Mouse (Mus musculus) adrenal gland (tissue): ENCODE measurements around the gene Rpl3l.
"Not testable (repeated sequence)": the region's sequence is repeated elsewhere in the genome, so short reads cannot be mapped to it uniquely, and the experiment has no call there.

Experiments used
- intact Hi-C: fragments of 180-260 bp; cut with DNase I; formaldehyde crosslinking; loops from one replicate; pipeline ENCODE4 v1.15.1; 2025

Gene Rpl3l

DNA sequence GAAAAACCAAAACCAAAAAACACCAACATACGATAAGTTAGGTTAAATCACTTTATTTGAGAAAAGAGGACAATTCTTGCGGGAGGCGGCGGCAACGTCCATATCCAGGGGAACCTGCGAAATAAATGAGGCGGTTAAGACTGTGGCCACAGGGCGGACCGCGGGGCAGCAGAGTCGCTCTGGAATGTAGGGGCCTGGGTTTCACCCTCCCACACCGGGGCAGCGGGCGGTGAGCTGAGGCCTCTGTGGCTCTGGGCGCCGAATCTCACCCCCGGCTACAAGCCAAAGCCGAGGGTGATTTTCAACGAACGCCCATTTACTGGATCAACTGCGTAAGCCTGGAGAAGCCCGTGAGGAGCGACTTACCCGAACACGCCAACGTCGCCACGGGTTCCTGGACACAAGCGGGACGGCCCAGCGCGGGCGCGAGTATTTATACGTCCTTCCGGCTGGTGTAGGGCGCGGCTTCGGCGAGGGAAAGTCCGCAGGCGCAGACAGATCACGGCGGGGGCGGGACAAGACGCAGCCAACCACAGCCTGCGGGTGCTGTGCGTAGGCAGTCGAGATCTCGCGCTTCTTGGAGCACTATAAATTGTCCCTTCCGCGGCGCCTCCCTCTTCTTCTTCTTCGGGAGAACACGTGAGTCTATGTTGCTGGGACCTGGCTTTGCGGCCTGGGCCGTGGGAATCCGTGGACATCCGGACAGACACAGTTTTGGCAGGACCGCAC lies 8.0 kb upstream of the Rpl3l start:
- intact Hi-C loops = no loop called here

DNA sequence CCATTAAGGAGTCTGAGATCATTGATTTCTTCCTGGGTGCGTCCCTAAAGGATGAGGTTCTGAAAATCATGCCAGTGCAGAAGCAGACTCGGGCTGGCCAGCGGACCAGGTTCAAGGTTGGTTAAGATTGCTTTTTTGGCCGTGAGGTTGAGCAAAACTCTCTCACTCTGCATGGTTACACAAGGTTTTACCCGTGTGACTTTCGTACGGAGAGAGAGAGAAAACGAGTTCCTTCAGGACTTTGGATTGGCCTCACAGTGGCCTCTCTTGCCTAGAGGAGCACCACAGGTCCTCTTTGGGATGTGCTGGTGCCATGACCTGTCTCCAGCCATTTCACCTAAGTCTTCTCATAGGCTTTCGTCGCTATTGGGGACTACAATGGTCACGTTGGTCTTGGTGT lies 7.0 kb upstream of the Rpl3l start:
- intact Hi-C loops = not testable (repeated sequence)

DNA sequence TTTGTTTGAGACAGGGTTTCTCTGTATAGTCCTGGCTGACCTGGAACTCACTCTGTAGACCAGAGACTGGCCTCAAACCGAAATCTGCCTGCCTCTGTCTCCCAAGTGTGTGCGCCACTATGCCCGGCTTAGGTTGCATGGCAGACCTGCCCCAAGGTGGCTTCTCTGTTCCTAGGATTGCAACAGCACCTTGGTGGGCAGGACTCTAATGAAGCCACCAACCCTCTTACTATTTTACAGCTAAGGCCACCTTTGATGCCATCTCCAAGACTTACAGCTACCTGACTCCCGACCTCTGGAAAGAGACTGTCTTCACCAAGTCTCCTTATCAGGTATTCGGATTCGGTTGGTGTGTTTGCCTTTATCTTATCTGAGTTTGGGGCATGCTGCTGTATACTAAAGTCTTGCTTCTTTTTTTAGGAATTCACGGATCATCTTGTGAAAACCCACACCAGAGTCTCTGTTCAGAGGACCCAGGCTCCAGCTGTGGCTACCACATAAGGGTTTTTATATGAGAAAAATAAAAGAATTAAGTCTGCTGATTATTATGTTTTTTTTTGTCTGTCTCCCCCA lies 6.2 kb upstream of the Rpl3l start:
- intact Hi-C loops = not testable (repeated sequence)

DNA sequence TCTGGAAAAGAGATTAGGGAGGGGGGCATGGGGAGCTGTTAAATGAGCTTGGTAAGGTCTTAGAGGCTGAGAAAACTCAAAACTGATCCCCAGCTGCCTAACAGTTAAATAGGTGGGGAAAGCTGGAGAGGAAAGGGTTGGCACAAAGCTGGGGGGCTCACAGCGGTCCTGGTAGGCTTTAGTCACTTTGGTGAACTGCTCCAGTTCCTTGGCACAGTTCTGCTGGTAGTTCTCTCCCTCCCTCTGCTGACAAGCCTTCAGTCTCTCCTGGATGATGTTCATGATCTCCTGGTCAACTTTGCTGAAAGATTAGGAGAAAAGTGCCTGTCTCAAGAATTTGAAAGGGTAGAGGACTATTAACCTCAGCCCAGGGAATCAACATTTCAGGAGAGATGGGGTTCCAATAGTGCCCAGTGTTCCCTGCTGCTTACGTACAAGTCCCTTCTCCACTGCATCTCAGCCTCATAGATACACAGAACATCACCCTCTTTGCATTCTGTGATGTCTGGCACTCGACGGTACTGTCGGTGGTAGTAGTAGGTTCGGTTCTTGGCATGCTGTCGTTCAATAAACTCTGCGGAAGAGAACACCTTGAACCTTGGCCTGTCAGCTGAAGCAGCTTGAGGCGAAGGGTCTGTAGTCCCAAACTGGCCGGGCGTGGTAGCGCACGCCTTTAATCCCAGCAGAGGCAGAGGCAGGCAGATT lies 5.2 kb upstream of the Rpl3l start:
- intact Hi-C loops = no loop called here

DNA sequence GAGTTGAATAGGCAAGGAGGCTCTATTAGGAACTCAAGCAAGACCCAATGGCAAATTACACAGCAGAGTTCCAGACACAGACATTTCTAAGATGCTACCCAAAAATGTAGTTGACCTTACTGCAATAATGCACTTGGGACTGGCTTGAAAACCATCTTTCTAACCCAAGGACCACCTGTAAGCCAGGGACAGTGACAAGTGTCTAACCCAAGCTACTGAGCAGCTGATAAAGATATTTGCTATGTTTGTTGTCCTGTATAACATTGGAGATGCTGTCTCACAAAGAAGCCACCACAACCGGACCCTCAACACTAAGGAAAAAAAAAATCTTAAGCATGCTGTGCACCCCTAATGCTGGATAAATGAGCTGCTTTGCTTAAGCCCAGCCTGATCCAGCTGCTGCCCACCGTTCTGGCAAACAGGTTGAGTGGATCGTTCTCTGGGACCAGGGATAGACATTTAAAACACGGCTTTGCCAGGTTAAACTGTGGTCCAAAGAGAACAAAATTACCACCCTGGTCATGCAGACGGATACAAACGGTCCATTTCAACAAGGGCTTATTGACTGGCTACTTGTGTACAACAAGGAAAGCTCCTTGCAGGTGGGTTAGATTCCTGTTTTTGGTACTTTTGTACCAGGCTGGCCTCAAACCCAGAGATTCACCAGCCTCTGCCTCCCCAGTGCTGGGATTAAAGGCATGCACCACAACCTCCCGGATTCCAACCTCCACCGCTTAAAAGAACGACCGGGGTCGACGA lies 4.3 kb upstream of the Rpl3l start:
- intact Hi-C loops = no loop called here

DNA sequence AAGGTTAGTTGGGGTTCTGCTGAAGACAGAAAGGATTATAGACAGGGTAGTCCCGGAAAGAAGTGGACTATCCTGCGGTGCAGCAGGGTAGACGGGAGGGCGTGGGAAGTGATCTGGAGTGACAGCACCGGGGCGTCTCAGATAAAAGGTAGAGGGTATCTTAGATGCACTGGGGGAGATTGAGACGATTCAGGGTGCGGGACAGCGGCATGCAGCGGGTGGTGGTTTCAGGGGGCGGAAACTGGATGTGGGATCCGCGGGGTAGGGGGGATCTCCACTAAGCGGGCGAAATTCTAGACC lies 3.8 kb upstream of the Rpl3l start:
- intact Hi-C loops = no loop called here

DNA sequence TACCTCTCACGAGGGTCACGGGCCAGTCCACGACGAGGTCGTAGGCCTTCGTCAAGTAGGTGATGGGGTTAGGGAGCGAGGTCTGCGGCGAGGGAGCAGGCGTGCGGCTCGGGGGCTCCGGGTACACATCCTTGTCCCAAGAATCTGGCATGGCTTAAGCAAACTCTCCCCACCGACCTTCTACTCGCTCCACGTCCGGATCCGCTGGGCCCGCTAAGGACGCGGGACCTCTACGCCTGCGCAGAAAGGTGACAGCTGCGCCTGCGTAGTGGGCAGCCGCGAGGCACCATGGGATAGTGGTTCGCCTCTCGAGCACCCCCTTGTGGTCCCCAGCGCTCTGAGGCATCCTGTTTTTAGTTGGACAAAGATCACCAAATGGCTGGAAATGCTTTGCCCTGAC lies 3.4 kb upstream of the Rpl3l start, which contains the start of gene Ndufb10:
Ndufb10 (minus strand) TSS at position 295 of the 400 bp plus-strand sequence.
- intact Hi-C loops = no loop called here

DNA sequence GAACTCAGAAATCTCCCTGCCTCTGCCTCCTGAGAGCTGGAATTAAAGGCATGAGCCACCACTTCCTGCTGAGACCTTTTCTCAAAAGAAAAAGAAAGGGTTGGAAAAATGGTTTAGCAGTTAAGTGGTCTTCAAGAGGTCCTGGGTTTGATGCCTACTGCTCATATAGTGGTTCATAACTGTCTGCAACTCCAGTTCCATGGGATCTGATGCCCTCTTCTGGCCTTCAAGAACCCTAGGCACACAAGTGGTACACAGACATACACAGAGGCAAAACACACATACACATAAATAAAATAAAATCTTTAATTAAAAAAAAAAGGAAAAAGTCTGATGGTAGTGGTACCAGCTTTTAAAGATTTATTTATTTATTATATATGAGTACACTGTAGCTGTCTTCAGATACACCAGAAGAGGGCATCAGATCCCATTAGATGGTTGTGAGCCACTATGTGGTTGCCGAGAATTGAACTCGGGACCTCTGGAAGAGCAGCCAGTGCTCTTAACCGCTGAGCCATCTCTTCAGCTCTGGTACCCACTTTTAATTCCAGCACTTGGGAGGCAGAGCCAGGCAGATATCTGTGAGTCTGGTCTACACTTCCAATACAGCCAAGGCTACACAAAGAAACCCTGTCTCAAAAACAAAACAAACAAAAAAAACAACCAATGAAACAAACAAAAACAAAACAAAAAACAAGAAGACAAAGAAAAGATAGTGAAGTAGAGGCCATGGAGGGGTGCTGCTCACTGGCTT lies 1.8 kb upstream of the Rpl3l start:
- intact Hi-C loops = no loop called here

DNA sequence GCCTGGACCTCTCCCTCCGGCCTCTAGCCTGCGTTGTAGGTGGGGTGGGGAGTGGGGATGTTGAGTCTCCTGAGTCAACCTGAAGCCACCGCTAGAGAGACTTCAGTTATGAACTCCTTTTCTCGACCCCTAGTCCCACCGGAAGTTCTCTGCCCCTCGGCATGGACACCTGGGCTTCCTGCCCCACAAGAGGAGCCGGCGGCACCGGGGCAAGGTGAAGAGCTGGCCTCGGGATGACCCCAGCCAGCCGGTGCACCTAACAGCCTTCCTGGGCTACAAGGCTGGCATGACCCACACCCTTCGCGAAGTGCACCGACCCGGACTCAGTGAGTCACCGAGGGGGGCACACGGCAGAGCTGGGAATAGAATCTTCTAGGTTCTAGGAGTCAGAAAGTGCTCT lies 564 bp downstream of the Rpl3l start:
- intact Hi-C loops = no loop called here

DNA sequence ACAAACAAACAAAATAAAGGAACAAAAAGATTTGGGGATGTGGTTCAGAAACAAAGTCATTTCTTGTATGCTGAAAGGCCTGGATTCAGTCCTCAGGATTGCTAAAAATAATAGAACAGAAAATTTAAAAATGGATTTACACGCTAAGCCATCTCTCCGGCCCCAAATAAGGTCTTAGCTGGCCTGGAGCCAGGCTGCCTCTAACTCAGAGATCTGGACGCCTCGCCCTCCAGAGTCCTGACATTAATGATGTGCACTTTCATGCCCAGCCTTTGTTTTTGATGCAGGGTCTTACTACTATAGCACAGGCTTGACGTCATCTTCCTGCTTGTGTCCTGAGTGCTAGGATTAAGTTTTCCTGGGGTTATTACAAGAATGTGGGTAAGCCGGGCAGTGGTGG lies 1.4 kb downstream of the Rpl3l start:
- intact Hi-C loops = no loop called here

DNA sequence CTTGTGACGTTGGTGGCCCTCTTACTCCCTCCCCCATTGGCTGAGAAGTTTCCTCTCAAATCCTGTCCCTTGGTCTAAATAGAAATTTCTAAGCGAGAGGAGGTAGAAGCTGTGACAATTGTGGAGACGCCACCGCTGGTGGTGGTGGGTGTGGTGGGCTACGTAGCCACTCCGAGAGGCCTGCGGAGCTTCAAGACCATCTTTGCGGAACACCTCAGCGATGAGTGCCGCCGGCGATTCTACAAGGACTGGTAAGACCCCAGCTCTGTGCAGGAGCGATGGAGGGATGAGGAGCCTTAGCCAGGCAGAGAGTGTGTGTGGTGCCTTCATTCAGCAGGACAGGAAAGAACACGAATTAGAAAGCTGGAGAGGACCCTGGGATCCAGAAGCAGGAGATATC lies 3.2 kb downstream of the Rpl3l start:
- intact Hi-C loops = no loop called here

DNA sequence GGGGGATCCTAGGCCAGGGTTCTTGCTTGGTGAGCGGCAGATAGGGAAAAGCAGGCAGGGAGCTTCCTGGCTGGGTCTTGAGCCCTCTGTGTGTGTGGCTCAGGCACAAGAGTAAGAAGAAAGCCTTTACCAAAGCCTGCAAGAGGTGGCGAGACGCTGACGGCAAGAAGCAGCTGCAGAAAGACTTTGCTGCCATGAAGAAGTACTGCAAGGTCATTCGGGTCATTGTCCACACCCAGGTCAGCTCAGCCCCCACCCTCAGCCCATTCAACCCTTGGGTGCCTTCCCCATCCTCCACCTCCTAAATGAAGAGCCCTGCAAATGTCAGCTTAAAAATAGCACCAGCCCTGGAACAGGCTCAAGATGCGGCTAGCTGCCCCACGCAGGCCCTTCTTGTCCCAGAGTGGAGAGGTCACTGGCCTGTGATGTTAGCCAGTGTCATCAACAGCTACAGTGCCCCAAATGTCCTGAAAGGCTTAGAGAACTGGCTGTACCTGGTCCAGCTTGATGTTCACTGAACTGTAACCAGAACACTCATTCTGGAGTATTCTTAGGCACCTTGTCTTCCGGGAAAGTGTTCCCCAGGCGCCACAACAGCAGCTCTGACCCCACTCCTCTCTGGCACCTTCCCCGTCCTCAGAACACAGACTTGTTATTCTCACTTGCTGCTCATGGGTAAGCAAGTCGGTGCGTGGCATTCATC lies 4.8 kb downstream of the Rpl3l start:
- intact Hi-C loops = no loop called here

DNA sequence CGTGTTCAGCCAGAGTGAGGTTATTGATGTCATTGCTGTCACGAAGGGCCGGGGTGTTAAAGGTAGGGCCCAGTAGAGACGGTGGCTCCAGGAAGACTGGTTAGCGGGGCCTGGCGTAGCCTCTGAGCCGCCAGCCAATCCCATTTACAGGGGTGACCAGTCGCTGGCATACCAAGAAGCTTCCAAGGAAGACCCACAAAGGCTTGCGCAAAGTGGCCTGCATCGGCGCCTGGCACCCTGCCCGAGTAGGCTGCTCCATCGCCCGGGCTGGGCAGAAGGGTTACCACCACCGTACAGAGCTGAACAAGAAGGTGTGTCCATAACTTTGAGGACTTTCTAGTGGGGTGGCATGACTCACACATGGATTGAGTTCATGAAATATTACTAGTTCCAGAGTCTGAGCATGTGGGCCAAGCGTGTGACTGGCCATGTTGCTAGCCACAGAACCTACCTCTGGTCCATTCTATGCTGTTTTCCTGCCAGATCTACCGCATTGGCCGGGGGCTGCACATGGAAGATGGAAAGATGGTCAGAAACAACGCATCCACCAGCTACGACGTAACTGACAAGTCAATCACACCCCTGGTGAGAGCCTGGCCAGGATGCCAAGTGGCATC lies 5.9 kb downstream of the Rpl3l start:
- intact Hi-C loops = no loop called here

DNA sequence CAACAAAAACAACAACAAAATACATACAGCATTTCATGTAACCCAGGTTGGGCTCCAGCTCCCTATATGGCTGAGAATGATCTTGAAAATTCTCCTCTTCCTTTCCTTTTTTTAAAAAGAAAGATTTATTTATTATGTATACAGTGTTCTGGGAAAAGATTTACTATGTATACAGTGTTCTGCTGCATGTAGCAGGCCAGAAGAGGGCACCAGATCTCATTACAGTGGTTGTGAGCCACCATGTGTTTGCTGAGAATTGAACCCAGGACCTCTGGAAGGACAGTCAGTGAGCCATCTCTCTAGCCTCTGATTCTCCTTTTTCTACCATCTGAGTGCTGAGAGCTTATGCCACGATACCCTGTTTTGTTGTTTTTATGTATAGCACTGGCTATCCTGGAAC lies 6.9 kb downstream of the Rpl3l start:
- intact Hi-C loops = no loop called here

DNA sequence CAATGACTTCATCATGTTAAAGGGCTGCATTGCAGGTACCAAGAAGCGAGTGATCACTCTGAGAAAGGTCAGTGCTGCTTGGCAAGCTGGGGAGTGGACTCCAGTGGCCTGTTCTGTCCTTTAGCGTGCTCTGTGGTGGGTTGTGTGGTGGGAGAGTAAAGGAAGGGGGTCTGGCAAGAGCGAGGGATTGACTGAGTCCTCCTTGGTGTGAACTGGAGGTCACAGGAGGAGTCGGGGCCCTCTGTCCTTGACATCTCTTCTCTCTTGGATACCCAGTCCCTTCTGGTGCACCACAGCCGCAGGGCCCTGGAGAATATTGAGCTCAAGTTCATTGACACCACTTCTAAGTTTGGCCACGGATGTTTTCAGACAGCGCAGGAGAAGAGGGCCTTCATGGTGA lies 7.8 kb downstream of the Rpl3l start:
- intact Hi-C loops = no loop called here

DNA sequence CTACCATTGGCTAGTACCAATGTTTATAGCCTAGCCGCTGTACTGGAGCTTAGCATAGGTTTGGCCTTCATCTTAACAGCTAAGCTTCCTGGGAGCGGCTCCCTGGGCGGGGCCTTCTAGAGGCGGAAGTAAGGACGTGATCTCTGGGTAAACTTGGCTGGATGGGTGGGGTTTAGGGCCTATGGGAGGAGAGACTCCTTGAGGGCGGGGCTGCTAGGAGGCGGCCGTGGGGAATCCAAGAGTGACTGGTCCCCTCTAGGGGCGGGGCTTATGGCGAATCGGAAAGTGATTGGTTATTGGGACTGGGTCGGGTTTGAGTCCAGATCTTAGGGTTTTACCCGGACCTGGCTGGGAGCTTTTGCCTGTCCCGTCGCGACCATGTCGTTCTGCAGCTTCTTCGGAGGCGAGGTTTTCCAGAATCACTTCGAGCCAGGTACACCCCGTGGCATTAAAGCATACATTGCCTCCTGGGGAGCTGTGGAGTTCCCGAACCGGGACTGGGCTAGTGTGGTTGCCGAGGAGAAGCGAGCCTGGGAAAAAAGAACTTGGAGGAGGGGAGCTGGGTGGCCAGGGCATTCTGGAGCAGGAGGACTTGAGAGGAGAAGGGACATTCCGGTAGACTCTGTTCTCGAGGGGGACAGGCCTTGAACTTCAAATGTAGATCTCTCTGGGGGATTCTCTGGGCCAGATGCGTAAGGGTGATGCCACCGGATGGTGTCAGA lies 8.9 kb downstream of the Rpl3l start, which contains the start of gene Msrb1:
Msrb1 (plus strand) TSS at position 313 of the 722 bp plus-strand sequence.
- intact Hi-C loops = loop anchor here (2.0 kb wide), 1 partner anchor 82 kb away; no protein-coding TSS in a partner anchor

DNA sequence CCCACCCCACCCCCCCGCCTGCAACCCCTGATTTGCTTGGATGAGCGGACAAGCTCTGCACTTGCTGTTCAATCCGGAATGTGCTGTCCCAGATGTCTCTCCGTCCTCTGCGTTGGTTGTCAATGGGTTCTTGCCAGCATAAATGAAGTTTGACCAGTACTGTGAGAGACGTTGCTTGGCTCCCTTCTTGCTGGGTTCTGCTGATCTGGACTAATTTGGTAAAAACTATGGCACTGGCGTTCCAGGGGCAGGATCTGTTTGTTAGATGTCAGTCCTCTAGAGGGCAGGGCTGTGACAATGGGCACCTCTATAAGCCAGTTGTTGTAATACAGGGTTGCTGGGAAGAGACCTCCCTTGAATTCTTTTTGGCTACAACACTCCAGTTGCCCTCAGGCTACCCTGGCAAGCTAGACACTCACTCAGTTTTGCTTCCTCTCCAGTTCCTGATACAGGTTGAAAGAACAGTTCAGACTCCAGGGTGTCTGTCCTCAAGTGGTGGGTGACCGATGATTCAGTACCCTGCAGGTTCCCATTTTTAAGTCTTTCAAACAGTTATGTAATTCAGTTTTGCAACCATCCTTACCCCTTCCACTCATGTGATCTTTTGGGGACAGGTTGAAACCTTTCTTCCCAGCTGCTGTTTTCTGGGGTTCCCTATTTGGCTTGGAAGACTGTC lies 9.7 kb downstream of the Rpl3l start:
- intact Hi-C loops = loop anchor here (2.0 kb wide), 1 partner anchor 82 kb away; no protein-coding TSS in a partner anchor

DNA sequence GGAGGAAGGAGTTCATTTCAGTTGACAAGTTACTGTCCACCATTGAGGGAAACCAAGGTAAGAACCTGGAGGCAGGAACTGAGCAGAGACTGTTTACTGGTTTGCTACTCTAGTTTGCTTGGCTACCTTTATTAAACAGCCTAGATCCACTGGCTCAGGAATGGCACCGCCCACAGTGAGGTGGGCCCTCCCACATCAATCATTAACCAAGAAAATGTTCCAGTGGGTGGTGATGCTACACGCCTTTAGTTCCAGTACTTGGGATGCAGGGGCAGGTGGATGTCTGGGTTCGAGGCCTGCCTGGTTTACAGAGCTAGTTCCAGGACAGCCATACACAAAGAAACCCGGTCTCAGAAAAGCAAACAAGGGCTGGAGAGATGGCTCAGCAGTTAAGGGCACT lies 10.6 kb downstream of the Rpl3l start:
- intact Hi-C loops = no loop called here

DNA sequence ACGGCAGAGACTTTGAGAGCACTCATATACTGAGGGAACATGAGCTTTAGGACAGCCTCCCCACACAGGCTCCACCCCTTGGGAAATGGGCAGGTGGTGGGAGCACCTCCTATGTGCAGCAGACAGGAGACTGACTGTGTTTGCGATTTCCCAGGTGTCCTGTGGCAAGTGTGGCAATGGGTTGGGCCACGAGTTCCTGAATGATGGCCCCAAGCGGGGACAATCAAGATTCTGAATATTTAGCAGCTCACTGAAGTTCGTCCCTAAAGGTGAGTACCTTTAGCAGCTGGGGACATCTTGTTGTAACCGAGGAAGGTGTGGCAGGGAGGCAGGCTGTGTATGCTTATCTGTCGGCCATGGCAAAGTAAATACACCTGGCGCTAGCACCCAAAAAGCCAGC lies 12.3 kb downstream of the Rpl3l start:
- intact Hi-C loops = no loop called here
